Mouse (Mus musculus): ENCODE results near the gene Pccb.
A peak's percentile ranks its signal among the peaks of the same experiment; 100 is the strongest.

The Pccb gene

DNA sequence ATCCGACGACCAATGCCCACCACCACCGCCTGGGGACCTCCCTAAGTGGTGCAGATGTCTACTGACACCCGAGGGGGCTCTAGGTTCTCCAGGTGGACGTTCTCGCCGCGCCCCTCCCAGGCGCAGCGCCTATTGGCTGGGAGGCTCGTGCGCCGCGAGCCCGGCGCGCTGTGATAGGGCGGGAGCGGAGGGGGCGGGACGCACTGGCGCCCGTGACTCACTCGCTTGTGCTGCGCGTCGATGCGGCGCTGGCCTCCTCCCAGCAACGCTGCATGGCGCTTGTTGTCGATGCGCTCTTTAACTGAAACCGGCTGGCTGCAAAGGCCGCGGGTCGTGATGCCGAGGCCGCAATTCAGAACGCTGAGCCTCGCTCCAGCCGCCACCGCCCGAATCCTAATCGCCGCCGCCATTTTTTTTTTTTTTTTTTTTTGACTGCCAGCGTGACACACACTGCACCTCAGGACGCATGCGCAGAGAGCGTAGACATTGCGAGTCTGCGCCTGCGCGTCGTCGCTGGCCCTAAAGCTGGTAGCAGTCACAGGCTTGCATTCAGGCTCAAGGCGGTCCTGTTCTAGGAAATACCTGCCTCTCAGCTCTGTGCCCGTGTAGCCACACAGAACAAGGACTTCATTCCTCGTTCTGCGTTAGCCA is at the start of gene Pccb:
Gene Pccb (minus strand): TSS at position 451 of the 651 bp plus-strand sequence.
- peak; percentile 98 for DNase-seq

DNA sequence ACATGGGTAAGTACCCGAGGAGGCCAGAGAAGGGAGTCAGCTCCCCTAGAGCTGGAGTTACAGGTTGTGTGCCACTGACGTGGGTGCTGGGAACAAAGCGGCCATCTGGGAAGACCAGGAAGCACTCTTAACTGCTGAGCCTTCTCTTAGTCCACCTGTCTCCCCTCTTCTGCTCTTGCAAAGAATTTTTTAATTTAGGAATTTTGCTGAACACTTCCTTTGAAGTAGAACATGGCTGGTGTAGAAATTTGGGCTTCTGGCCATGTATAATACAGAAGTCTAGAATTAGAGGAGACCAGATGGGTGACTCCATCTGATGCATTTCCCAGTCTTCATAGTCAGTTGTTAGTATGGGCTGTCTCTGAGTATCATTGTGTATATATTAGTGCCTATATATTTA is 49.0 kb upstream of the Pccb start:
- DNase-seq = no peak

GRCm38 (mm10) chr9:101080046-101080685 is 45.5 kb upstream of the Pccb start:
- DNase-seq = no peak

DNA sequence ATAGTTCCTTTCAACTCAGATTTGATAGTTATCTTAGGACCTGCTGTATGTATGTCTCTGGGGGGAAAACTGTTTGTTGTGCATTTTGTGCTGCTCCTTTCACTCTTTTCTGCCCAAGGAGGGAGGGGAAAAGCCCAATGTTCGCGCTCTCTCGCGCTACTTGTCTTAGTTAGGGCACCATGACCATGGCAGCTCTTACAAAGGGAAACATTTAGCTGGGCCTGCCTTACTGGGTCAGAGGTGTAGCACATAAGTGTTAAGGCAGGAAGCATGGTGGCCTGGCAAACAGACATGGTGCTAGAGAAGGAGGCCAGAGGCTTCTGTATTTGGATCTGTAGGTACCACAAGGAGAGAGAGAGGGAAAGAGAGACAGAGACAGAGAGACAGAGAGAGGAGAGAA is 43.9 kb upstream of the Pccb start:
- DNase-seq = no peak

DNA sequence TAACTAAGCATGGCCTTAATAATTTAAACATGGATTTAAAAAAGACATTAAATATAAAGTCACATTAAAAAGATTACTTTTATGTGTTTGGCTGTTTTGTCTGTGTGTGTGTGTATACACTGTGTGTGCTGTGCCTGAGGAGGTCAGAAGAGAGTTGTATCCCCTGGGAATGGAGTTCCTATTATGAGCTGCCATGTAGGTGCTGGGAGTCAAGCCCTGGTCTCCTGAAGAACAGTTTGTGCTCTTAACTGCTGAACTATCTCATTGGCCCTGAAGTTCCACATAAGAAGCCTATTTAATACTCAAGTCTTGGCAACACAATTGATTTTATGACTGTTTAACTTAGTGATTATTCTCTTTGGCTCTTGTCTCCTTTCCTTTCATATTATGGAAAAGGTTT is 42.8 kb upstream of the Pccb start:
- no peak for DNase-seq

DNA sequence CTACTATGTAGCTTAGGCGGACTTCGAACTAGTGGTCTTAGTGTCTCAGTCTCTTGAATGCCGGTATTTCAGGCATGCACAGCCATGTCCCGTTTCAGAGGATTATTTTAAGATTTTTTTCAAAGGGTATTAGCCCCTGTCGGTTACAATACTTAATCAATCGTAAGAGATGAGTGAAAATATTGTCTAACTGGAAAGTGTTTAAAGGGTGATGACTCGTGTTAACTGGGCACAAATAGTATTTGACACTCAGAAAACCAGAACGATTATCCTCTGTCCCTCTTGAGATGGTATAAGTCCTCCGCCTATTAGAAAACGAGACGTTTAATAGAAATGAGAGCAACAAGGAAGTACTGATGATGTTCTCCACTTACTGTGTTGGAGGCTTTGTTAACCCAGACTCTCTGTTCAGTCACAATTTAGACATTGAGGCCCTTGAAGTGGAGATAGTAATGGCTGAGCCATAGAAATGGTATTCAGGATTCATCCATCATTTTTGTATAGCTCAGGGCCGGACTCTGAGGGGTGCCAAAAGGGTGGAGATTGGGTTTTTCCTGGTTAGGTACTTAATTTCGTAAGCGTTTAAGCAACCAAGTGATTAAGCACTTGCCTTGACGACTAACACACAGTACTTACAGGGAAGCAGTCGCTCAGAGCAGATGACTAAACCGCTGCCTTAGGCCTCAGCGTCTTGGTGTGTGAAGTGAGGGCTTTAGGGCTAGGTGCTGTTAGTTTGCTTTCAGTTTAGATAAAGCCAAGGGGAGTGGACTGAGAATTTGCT is 41.6 kb upstream of the Pccb start:
- DNase-seq = no peak

GRCm38 (mm10) chr9:101075694-101076093 is 41.0 kb upstream of the Pccb start:
- no peak for DNase-seq

- no peak for DNase-seq
These were observed 40.4 kb upstream of the Pccb start for GRCm38 (mm10) chr9:101075091-101075581.

DNA sequence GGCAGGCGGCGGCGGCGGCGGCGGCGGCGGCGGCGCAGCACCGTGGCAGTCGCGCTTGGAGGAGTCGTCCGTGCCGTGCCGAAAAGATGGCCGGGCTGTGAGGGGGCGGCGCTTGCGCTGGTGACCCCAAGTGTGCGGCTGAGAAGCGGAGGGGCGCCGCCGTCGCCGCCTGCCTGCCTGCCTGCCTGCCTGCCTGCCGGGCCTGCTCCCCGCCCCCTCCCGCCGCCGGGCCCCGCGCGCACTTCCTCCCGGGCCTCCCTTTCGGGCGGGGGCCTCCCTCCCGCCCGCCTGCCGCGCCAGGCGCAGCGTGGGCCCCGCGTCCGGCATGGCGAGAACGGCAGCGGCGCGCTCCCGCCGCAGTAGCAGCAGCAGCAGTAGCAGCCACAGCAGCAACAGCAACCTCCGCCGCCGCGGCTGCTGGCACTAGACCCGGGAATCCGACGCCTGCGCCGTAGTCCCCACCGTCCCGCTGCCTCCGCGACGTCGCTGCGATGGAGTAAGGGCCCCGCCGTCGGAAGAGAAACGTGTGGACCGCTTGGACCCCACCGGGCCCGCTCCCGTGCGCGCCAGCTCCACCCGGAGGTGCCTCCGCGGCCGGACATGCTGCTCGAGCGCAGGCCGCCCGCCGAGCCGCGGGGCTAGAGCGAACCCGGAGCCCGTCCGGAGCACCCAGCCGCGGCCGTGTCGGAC is 39.8 kb upstream of the Pccb start:
- peak; percentile 85 for DNase-seq

- DNase-seq = no peak
These were observed 39.3 kb upstream of the Pccb start, which contains the start of gene Msl2 for GRCm38 (mm10) chr9:101073987-101074331. Gene Msl2 (plus strand): TSS chr9:101074101.

DNA sequence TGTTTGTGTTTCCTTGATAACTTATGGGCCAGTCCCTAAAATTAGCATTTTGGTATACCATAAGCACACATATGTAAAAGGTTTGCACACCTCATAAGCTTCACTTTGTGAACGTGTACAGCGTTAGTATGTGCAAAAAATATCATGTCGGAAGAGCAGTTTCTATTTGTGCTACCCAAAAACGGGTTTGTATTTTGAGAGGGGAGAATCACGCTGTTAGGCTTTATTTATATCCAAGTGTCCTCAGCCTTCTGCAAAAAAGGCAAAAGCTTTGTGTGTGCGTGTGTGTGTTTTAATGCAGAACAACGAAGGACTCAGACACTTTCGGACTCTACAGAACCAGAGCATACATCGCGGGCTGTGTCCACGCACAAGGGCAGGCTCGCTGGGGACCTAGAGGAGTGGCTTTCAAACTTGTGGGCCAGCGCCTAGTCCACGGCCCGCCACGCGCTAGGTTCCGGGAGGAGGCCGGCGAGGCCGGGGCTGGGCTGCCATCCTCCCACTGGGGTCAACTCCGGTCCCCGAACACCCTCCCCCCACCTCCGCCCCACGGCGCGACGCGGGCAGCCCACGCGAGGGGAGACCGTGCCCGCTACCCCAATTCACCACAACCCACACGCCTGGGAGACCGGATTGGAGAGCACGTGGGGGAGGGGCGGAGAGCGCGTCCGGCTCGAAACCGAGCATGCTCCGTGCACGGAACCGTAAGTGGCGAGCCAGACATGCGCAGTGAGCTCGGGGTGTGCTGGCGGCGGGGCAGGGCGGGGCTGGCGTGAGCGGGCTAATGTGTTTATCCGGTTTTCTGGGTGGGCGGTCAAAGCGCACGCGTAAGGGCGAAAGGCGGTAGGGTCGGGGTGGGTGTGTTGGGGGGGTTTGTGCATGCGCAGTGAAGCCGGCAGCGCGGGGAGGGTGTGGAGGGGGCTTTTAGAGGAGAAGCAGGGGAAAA is 38.6 kb upstream of the Pccb start:
- peak; percentile 100 for DNase-seq

DNA sequence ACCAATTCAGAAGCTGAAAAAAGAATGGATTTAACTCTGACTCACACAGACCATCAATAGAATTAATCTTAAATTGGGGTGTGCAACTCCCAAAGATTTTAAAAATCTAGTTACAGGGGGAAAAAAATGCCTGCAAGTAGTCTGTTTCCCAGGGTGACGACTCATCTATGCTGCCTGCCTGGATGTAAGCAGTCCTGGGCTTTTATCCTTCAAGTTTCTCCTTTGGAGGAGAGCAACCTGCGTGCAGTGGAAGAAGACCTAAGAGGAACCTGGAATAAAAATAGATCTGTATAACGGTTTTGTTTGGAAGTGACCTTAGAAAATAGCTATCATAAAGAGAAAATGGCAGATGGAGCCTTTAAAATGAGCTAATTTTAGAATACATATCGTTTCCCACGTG is 37.8 kb upstream of the Pccb start:
- DNase-seq = no peak

DNA sequence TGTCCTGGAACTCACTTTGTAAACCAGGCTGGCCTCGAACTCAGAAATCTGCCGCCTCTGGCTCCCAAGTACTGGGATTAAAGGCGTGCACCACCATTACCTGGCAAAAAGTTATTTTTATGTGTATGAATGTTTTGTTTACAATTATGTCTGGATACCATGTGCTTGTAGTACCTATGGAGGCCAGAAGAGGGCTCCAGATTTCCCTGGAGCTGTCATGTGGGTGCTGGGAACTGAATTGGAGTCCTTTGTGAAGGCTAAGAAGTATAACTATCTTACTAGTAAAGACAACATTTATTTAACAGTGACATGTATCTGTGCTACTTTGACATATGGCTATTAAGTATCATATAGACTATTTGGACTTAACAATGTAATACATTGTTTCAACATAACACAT is 35.1 kb upstream of the Pccb start:
- no peak for DNase-seq

GRCm38 (mm10) chr9:101065076-101065602 is 30.4 kb upstream of the Pccb start:
- DNase-seq = no peak

- DNase-seq = no peak
These were observed 27.6 kb upstream of the Pccb start for GRCm38 (mm10) chr9:101062253-101062780.

DNA sequence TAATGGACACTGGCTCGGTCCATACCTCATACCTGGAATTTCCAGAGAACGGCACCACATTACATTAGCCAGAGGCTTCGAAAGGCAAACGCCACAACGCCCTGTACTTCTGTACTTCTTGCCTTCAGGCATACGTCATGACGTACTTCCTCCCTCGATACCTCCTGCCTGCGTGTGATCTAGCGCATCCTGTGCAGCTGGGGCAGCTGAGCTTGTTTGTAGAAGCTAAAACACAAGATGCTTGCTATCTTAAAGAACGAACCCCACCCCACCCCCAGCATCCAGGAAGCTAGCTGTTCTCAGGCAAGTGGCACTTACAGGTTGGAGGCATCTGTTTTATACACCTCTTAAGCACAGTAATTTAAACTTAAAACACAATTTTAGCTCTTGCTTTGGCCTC is 26.3 kb upstream of the Pccb start:
- no peak for DNase-seq

- DNase-seq = no peak
These were observed 22.5 kb upstream of the Pccb start for GRCm38 (mm10) chr9:101057156-101057555.

- no peak for DNase-seq
These were observed 18.6 kb upstream of the Pccb start for GRCm38 (mm10) chr9:101053279-101053678.

GRCm38 (mm10) chr9:101052691-101053090 is 18.0 kb upstream of the Pccb start:
- DNase-seq = no peak

DNA sequence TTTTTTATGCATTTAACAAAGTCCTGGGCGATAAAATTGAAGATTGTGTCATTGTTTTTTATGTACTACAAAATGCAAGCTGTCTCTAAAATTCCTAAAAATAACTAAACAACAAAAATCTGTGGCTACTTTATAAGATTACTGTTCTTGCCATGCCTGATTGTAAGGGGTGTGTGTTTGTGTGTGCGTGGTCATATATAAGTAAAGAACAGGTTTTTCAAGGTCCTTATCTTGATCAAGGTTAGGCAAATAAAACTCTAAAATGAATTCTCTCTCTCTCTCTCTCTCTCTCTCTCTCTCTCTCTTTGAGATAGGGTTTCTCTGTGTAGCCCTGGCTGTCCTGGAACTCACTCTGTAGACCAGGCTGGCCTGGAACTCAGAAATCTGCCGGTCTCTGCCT is 17.3 kb upstream of the Pccb start:
- DNase-seq = no peak

DNA sequence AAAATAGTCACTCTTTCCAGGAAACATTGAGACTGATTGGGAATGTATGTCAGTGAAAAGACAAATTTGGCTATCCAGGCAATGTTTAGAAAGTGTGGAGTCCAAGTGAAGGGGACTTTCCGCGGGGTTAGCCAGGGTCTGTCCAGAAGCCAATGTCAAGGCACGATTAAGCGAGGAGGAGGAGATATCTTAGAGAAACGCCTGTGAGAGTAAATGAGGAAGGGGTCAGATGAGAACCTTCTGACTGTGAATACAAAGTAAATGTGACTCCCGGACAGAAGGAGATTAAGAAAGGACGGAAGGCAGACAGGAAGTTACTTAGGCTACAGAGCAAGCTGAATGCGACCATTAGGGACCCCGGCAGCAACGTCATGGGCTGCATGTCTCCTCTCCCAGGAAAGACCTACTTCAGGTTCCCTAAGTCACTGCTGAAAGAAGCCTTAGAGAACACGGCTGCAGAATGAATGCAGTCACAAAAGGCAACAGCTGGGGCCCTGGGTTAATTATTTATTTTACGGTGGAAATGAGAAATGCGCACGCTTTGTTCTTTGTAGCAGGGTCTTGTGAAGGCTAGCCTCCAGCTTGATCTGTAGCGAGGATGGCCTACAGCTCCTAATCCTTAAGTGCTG is 11.1 kb upstream of the Pccb start:
- no peak for DNase-seq

All from right cerebral cortex, postnatal 14 days (tissue).